Mouse (Mus musculus): ENCODE measurements around the gene Mamstr. TPM values are rescaled to one million over a fixed set of nuclear protein-coding genes. Genes with fewer than 3 reads are reported as not detected.

Gene Mamstr
- polyA plus RNA-seq, 2 experiments: 19.8 to 34.6 TPM

GRCm38 (mm10) chr7:45634946-45635681, 4.7 kb upstream of the Mamstr start:
- Histone ChIP-seq H3K9me3 (ENCODE audit: control insufficient read depth, low read length) (no peaks in the 10 kb centered on the region), H3K4me3 (replicated peaks; ENCODE audit: low read length) (no peak overlapping the region), H3K36me3 (ENCODE audit: control insufficient read depth, insufficient read depth, low read length) (0 out of 2 replicates have a peak, but pooled peaks cover 7% of the 10 kb centered on the region), H3K9ac (ENCODE audit: low read depth, low read length, severe bottlenecking) (no peak overlapping the region), H3K4me2 (replicated peaks; ENCODE audit: low read depth, low read length, severe bottlenecking) (no peak overlapping the region), H3K27ac (replicated peaks; ENCODE audit: low read depth, low read length) (no peak overlapping the region), H3K27me3 (ENCODE audit: control insufficient read depth, insufficient read depth, low read length) (no peaks in the 10 kb centered on the region), H3K4me1 (ENCODE audit: control insufficient read depth, insufficient read depth, low read length) (peaks cover 13% of the 10 kb centered on the region)
- 90% methylated on average over 11 of the region's 11 CpGs for WGBS
- no peak for TF ChIP-seq POLR2A (IDR thresholded peaks at IDR 0.05; ENCODE audit: borderline replicate concordance, extremely low read depth, insufficient read depth, insufficient read length)
- ATAC-seq (ENCODE audit: low FRiP score, low read depth) (no peak), DNase-seq (ENCODE audit: low spot score) (no peak)

- H3K9ac ChIP-seq (ENCODE audit: low read depth, low read length, severe bottlenecking): no peak overlapping the region
- no peak for ATAC-seq (ENCODE audit: low FRiP score, low read depth)
Measured at GRCm38 (mm10) chr7:45635711-45636688, 3.8 kb upstream of the Mamstr start.

GRCm38 (mm10) chr7:45637710-45638109, 2.1 kb upstream of the Mamstr start:
- no peak for DNase-seq (ENCODE audit: low spot score)
- Histone ChIP-seq H3K4me1 (ENCODE audit: control insufficient read depth, insufficient read depth, low read length) (peaks cover 27% of the 10 kb centered on the region), H3K36me3 (ENCODE audit: control insufficient read depth, insufficient read depth, low read length) (0 out of 2 replicates have a peak, but pooled peaks cover 7% of the 10 kb centered on the region), H3K9me3 (ENCODE audit: control insufficient read depth, low read length) (no peaks in the 10 kb centered on the region), H3K4me3 (replicated peaks; ENCODE audit: low read length) (no peak overlapping the region), H3K9ac (ENCODE audit: low read depth, low read length, severe bottlenecking) (no peak overlapping the region), H3K4me2 (replicated peaks; ENCODE audit: low read depth, low read length, severe bottlenecking) (no peak overlapping the region), H3K27ac (replicated peaks; ENCODE audit: low read depth, low read length) (no peak overlapping the region), H3K27me3 (ENCODE audit: control insufficient read depth, insufficient read depth, low read length) (no peaks in the 10 kb centered on the region)
- TF ChIP-seq POLR2A (IDR thresholded peaks at IDR 0.05; ENCODE audit: borderline replicate concordance, extremely low read depth, insufficient read depth, insufficient read length): no peak
- no peak for ATAC-seq (ENCODE audit: low FRiP score, low read depth)
- WGBS: 96% methylated on average over 6 of the region's 6 CpGs

More at GRCm38 (mm10) chr7:45635711-45636688, 3.8 kb upstream of the Mamstr start:
- WGBS: 81% methylated on average over 15 of the region's 15 CpGs
- Histone ChIP-seq H3K9me3 (ENCODE audit: control insufficient read depth, low read length) (no peaks in the 10 kb centered on the region), H3K4me3 (replicated peaks; ENCODE audit: low read length) (no peak overlapping the region), H3K4me1 (ENCODE audit: control insufficient read depth, insufficient read depth, low read length) (peaks cover 16% of the 10 kb centered on the region), H3K27ac (replicated peaks; ENCODE audit: low read depth, low read length) (no peak overlapping the region), H3K4me2 (replicated peaks; ENCODE audit: low read depth, low read length, severe bottlenecking) (no peak overlapping the region), H3K36me3 (ENCODE audit: control insufficient read depth, insufficient read depth, low read length) (0 out of 2 replicates have a peak, but pooled peaks cover 7% of the 10 kb centered on the region), H3K27me3 (ENCODE audit: control insufficient read depth, insufficient read depth, low read length) (no peaks in the 10 kb centered on the region)
- TF ChIP-seq POLR2A (IDR thresholded peaks at IDR 0.05; ENCODE audit: borderline replicate concordance, extremely low read depth, insufficient read depth, insufficient read length): no peak
- DNase-seq (ENCODE audit: low spot score): peak; percentile 41

- Histone ChIP-seq H3K4me3 (replicated peaks; ENCODE audit: low read length) (peak overlapping the region; percentile 29), H3K4me2 (replicated peaks; ENCODE audit: low read depth, low read length, severe bottlenecking) (peak overlapping the region; percentile 52), H3K9ac (ENCODE audit: low read depth, low read length, severe bottlenecking) (peak overlapping the region; percentile 38; the same call in 1 of the 2 replicates), H3K36me3 (ENCODE audit: control insufficient read depth, insufficient read depth, low read length) (0 out of 2 replicates have a peak, but pooled peaks cover 7% of the 10 kb centered on the region), H3K9me3 (ENCODE audit: control insufficient read depth, low read length) (no peaks in the 10 kb centered on the region), H3K27me3 (ENCODE audit: control insufficient read depth, insufficient read depth, low read length) (no peaks in the 10 kb centered on the region), H3K4me1 (ENCODE audit: control insufficient read depth, insufficient read depth, low read length) (peaks cover 30% of the 10 kb centered on the region), H3K27ac (replicated peaks; ENCODE audit: low read depth, low read length) (no peak overlapping the region)
- WGBS: 19% methylated on average over 29 of the region's 29 CpGs
- ATAC-seq (ENCODE audit: low FRiP score, low read depth) (peak; percentile 85), DNase-seq (ENCODE audit: low spot score) (peak; percentile 98)
- peak; percentile 67; the same call in 1 of the 2 replicates for TF ChIP-seq POLR2A (IDR thresholded peaks at IDR 0.05; ENCODE audit: borderline replicate concordance, extremely low read depth, insufficient read depth, insufficient read length)
Measured at GRCm38 (mm10) chr7:45638623-45639401, 965 bp upstream of the Mamstr start.

Measured in limb, embryonic 14.5 days (tissue).